ENCODE assay signal across 9 mouse cellular contexts in genomic region chr11:88049732-88050131, GRCm38 (mm10). TPM values are rescaled to one million over a fixed set of nuclear protein-coding genes. Genes with fewer than 3 reads are reported as not detected.
DNase-seq lines count a peak whose midpoint lies in the region; ATAC-seq lines count a peak whose summit lies in the region.
"Had no signal": no experiment of that assay in that cellular context is flagged by ENCODE, and none has a peak within 500 bp of the region (broad histone marks: within the 10 kb centered on the region; RNA-seq: fewer than 3 reads in every experiment).

No protein-coding gene starts in this region.

- peak overlapping the region; percentile 71 for H3K4me3 ChIP-seq in kidney, embryonic 16.5 days (ENCODE audit: low read length)
- H3K4me3 ChIP-seq in embryonic facial prominence, embryonic 14.5 days (ENCODE audit: low read depth, low read length): peak overlapping the region; percentile 93
- H3K4me3 ChIP-seq in limb, embryonic 10.5 days: peak overlapping the region; percentile 100
- peak overlapping the region; percentile 99 for H3K4me3 ChIP-seq in neural tube, embryonic 13.5 days

- DNase-seq in kidney, postnatal 14 days: no peak
- no peak for DNase-seq in embryonic facial prominence, embryonic 14.5 days (ENCODE audit: low spot score)
- DNase-seq in limb, embryonic 10.5 days (ENCODE audit: low spot score): no peak
- no peak for DNase-seq in layer of hippocampus, postnatal 25 days (ENCODE audit: extremely low spot score in 1 of 2, low spot score in 1 of 2)
- no peak for DNase-seq in adrenal gland, postnatal 10 days
- DNase-seq in lung, postnatal 10 days: no peak
- DNase-seq: kidney, postnatal 10 days had no signal

- H3K9ac ChIP-seq in kidney, embryonic 16.5 days (replicated peaks; ENCODE audit: low read length): peak overlapping the region; percentile 99; the same call in 1 of the 2 replicates
- H3K9ac ChIP-seq in embryonic facial prominence, embryonic 14.5 days (ENCODE audit: low read depth, low read length): peak overlapping the region; percentile 98
- H3K9ac ChIP-seq in neural tube, embryonic 13.5 days: peak overlapping the region; percentile 100; the same call in 1 of the 2 replicates

- ATAC-seq in kidney, embryonic 16.5 days (ENCODE audit: low FRiP score, low TSS enrichment): no peak
- ATAC-seq in embryonic facial prominence, embryonic 14.5 days (ENCODE audit: low read depth): no peak
- no peak for ATAC-seq in neural tube, embryonic 13.5 days (ENCODE audit: low read depth)

- no peaks in the 10 kb centered on the region for H3K27me3 ChIP-seq in kidney, embryonic 16.5 days (ENCODE audit: insufficient read depth, low read length)
- H3K27me3 ChIP-seq in embryonic facial prominence, embryonic 14.5 days (replicated peaks; ENCODE audit: control insufficient read depth, insufficient read depth, low read length): no peaks in the 10 kb centered on the region
- no peaks in the 10 kb centered on the region for H3K27me3 ChIP-seq in limb, embryonic 10.5 days (ENCODE audit: low read depth, poor library complexity, severe bottlenecking)
- no peaks in the 10 kb centered on the region for H3K27me3 ChIP-seq in neural tube, embryonic 13.5 days

- H3K9me3 ChIP-seq in kidney, embryonic 16.5 days (ENCODE audit: low read length): no peaks in the 10 kb centered on the region
- no peaks in the 10 kb centered on the region for H3K9me3 ChIP-seq in embryonic facial prominence, embryonic 14.5 days (ENCODE audit: control insufficient read depth, low read length)
- no peaks in the 10 kb centered on the region for H3K9me3 ChIP-seq in limb, embryonic 10.5 days (replicated peaks)
- no peaks in the 10 kb centered on the region for H3K9me3 ChIP-seq in neural tube, embryonic 13.5 days

- peaks cover 20% of the 10 kb centered on the region; the same call in 1 of the 2 replicates for H3K36me3 ChIP-seq in kidney, embryonic 16.5 days (ENCODE audit: insufficient read depth, low read length)
- peaks cover 47% of the 10 kb centered on the region for H3K36me3 ChIP-seq in embryonic facial prominence, embryonic 14.5 days (ENCODE audit: control insufficient read depth, insufficient read depth, low read length)
- peaks cover 64% of the 10 kb centered on the region for H3K36me3 ChIP-seq in limb, embryonic 10.5 days
- peaks cover 29% of the 10 kb centered on the region for H3K36me3 ChIP-seq in neural tube, embryonic 13.5 days

- peak overlapping the region; percentile 95 for H3K4me2 ChIP-seq in kidney, embryonic 16.5 days (replicated peaks; ENCODE audit: low read depth, low read length)
- peak overlapping the region; percentile 83 for H3K4me2 ChIP-seq in embryonic facial prominence, embryonic 14.5 days (ENCODE audit: low read depth, low read length)
- H3K4me2 ChIP-seq in neural tube, embryonic 13.5 days: peak overlapping the region; percentile 88

- peaks cover 33% of the 10 kb centered on the region for H3K4me1 ChIP-seq in kidney, embryonic 16.5 days (ENCODE audit: insufficient read depth, low read length)
- H3K4me1 ChIP-seq in embryonic facial prominence, embryonic 14.5 days (ENCODE audit: control insufficient read depth, insufficient read depth, low read length): peaks cover 19% of the 10 kb centered on the region
- peaks cover 28% of the 10 kb centered on the region for H3K4me1 ChIP-seq in limb, embryonic 10.5 days
- peaks cover 51% of the 10 kb centered on the region for H3K4me1 ChIP-seq in neural tube, embryonic 13.5 days (replicated peaks)

- H3K27ac ChIP-seq in kidney, embryonic 16.5 days (ENCODE audit: low read length): no peak overlapping the region
- no peak overlapping the region for H3K27ac ChIP-seq in embryonic facial prominence, embryonic 14.5 days (replicated peaks; ENCODE audit: low read depth, low read length)
- H3K27ac ChIP-seq in limb, embryonic 10.5 days: no peak overlapping the region
- H3K27ac ChIP-seq in neural tube, embryonic 13.5 days (replicated peaks): no peak overlapping the region

RNA-seq across cellular contexts. Expression of gene Srsf1, which starts 2.6 kb away (rescaled TPM):
- 283 and 306 TPM in 2 replicates for polyA plus RNA-seq in kidney, embryonic 16.5 days (2015; fragmentation: Nextera tagmentation; extraction: Ambion mirVana)
- 291 and 327 TPM in 2 replicates for polyA plus RNA-seq in embryonic facial prominence, embryonic 14.5 days (2014; fragmentation: Nextera tagmentation; extraction: Ambion mirVana)
- polyA plus RNA-seq in limb, embryonic 10.5 days (2016; fragmentation: Nextera tagmentation; extraction: Ambion mirVana): 365 and 415 TPM in 2 replicates
- 281 and 354 TPM in 2 replicates for polyA plus RNA-seq in neural tube, embryonic 13.5 days (2015; fragmentation: Nextera tagmentation; extraction: Ambion mirVana)
- total RNA-seq in layer of hippocampus, postnatal 25 days (2021): 100 to 1,000 TPM; 191 to 221 TPM
- total RNA-seq in adrenal gland, postnatal 10 days (2021): 100 to 1,000 TPM; 198 to 256 TPM

RNA-seq across cellular contexts. Expression of gene Vezf1, which starts 18.3 kb away (rescaled TPM):
- 40.2 and 44.3 TPM in 2 replicates for polyA plus RNA-seq in kidney, embryonic 16.5 days (2015; fragmentation: Nextera tagmentation; extraction: Ambion mirVana)
- polyA plus RNA-seq in embryonic facial prominence, embryonic 14.5 days (2014; fragmentation: Nextera tagmentation; extraction: Ambion mirVana): 35.3 and 36.6 TPM in 2 replicates
- polyA plus RNA-seq in limb, embryonic 10.5 days (2016; fragmentation: Nextera tagmentation; extraction: Ambion mirVana): 54.6 and 59.2 TPM in 2 replicates
- polyA plus RNA-seq in neural tube, embryonic 13.5 days (2015; fragmentation: Nextera tagmentation; extraction: Ambion mirVana): 53.9 and 62.8 TPM in 2 replicates
- total RNA-seq in layer of hippocampus, postnatal 25 days (2021): 10 to 100 TPM; 22.1 TPM
- 10 to 100 TPM; 37.8 to 41.3 TPM for total RNA-seq in adrenal gland, postnatal 10 days (2021)

RNA-seq across cellular contexts. Expression of gene Cuedc1, which starts 48.1 kb away (rescaled TPM):
- 14.6 and 14.7 TPM in 2 replicates for polyA plus RNA-seq in kidney, embryonic 16.5 days (2015; fragmentation: Nextera tagmentation; extraction: Ambion mirVana)
- polyA plus RNA-seq in embryonic facial prominence, embryonic 14.5 days (2014; fragmentation: Nextera tagmentation; extraction: Ambion mirVana): 17.4 and 17.7 TPM in 2 replicates
- polyA plus RNA-seq in limb, embryonic 10.5 days (2016; fragmentation: Nextera tagmentation; extraction: Ambion mirVana): 15.0 and 22.6 TPM in 2 replicates
- 51.3 and 59.1 TPM in 2 replicates for polyA plus RNA-seq in neural tube, embryonic 13.5 days (2015; fragmentation: Nextera tagmentation; extraction: Ambion mirVana)
- total RNA-seq in layer of hippocampus, postnatal 25 days (2021): 10 to 100 TPM; 26.0 to 33.3 TPM
- total RNA-seq in adrenal gland, postnatal 10 days (2021): 10 to 100 TPM; 32.4 to 43.1 TPM
